Mouse (Mus musculus) hindbrain, embryonic 10.5 days (tissue): ENCODE measurements around the gene Glod4. TPM values are rescaled to one million over a fixed set of nuclear protein-coding genes. Genes with fewer than 3 reads are reported as not detected.

Source experiments
- DNase-seq: peaks from one replicate; pipeline ENCODE4 v3.0.0-alpha.2; 2017; ENCODE audit warnings: low spot score
- H3K27ac ChIP-seq: fragments of 300-500 bp; sonication (generic); 2 replicates; pipeline ENCODE4 v1.5.1; 2016; ENCODE audit warnings: mild to moderate bottlenecking, moderate library complexity
- H3K27me3 ChIP-seq: fragments of 300-500 bp; sonication (generic); 2 replicates; pipeline ENCODE4 v1.6.1; 2016; ENCODE audit warnings: mild to moderate bottlenecking; ENCODE audit not compliant: poor library complexity, insufficient read depth, severe bottlenecking
- H3K36me3 ChIP-seq: fragments of 300-500 bp; sonication (generic); 2 replicates; pipeline ENCODE4 v1.6.1; 2016; ENCODE audit warnings: mild to moderate bottlenecking, moderate library complexity
- H3K4me1 ChIP-seq: fragments of 300-500 bp; sonication (generic); replicated peaks from 2 replicates; pipeline ENCODE4 v1.6.1; 2016; ENCODE audit warnings: mild to moderate bottlenecking
- H3K4me3 ChIP-seq: fragments of 300-500 bp; sonication (generic); 2 replicates; pipeline ENCODE4 v1.5.1; 2016; ENCODE audit warnings: mild to moderate bottlenecking, moderate library complexity
- H3K9me3 ChIP-seq: fragments of 300-500 bp; sonication (generic); 2 replicates; pipeline ENCODE4 v1.6.1; 2016; ENCODE audit warnings: mild to moderate bottlenecking, moderate library complexity
- WGBS: fragments of 180-500 bp; shearing (Covaris S2); methylation state at CpG from one replicate; pipeline ENCODE4 v1.1.7; 2016; 5-methylcytosine and 5-hydroxymethylcytosine counted together
- polyA plus RNA-seq: library from polyadenylated mRNA; unstranded; fragments of >200 nt; fragmentation: Nextera tagmentation; extraction: Ambion mirVana; gene quantifications from 2 replicates; pipeline ENCODE4 v1.2.1, GENCODE M21; 2016

The Glod4 gene
- 126 and 130 TPM in 2 replicates for polyA plus RNA-seq

GRCm38 (mm10) chr11:76242901-76243810 lies at the start of gene Glod4, which contains the start of gene Mrm3:
TSS of gene Glod4 (minus strand) at chr11:76243725.
TSS of gene Mrm3 (plus strand) at chr11:76243715.
- no peaks in the 10 kb centered on the region for H3K9me3 ChIP-seq
- peak within 1 kb of the TSS; percentile 94 for H3K4me3 ChIP-seq
- peak within 1 kb of the TSS; percentile 89 for H3K27ac ChIP-seq
- H3K27me3 ChIP-seq, result no peaks in the 10 kb centered on the region
- peak; percentile 93 for DNase-seq
- H3K4me1 ChIP-seq, result peaks cover 26% of the 10 kb centered on the region
- under 1% methylated on average over 61 of the region's 61 CpGs for WGBS
- H3K36me3 ChIP-seq, result peaks cover 42% of the 10 kb centered on the region

- no peaks in the 10 kb centered on the region for H3K36me3 ChIP-seq
- WGBS, result 73% methylated on average over 6 of the region's 6 CpGs
- H3K9me3 ChIP-seq, result no peaks in the 10 kb centered on the region
- H3K4me3 ChIP-seq, result no peak overlapping the region
- peak overlapping the region; percentile 73 for H3K27ac ChIP-seq
- H3K27me3 ChIP-seq, result no peaks in the 10 kb centered on the region
- DNase-seq, result no peak
- H3K4me1 ChIP-seq, result peaks cover 90% of the 10 kb centered on the region
Observed at GRCm38 (mm10) chr11:76292831-76293230, 49.3 kb upstream of the Glod4 start.

- H3K27me3 ChIP-seq, result no peaks in the 10 kb centered on the region
- no peak for DNase-seq
- no peak overlapping the region for H3K4me3 ChIP-seq
- no peaks in the 10 kb centered on the region for H3K9me3 ChIP-seq
- 85% methylated on average over 15 of the region's 15 CpGs for WGBS
- H3K27ac ChIP-seq, result peak overlapping the region; percentile 73
- H3K4me1 ChIP-seq, result peaks cover 90% of the 10 kb centered on the region
- no peaks in the 10 kb centered on the region for H3K36me3 ChIP-seq
Observed at GRCm38 (mm10) chr11:76292398-76292797, 48.9 kb upstream of the Glod4 start.

GRCm38 (mm10) chr11:76291960-76292359 lies 48.4 kb upstream of the Glod4 start:
- DNase-seq, result no peak
- Histone ChIP-seq H3K4me3 (no peak overlapping the region), H3K27ac (peak overlapping the region; percentile 73), H3K27me3 (no peaks in the 10 kb centered on the region), H3K36me3 (no peaks in the 10 kb centered on the region), H3K4me1 (peaks cover 90% of the 10 kb centered on the region), H3K9me3 (no peaks in the 10 kb centered on the region)
- WGBS, result 84% methylated on average over 4 of the region's 4 CpGs

- WGBS, result 39% methylated on average over 11 of the region's 11 CpGs
Observed at GRCm38 (mm10) chr11:76290367-76290766, 46.8 kb upstream of the Glod4 start.

GRCm38 (mm10) chr11:76288645-76289044 lies 45.1 kb upstream of the Glod4 start:
- Histone ChIP-seq H3K4me1 (peaks cover 79% of the 10 kb centered on the region), H3K27ac (peak overlapping the region; percentile 86), H3K9me3 (no peaks in the 10 kb centered on the region), H3K36me3 (peaks cover under 1% of the 10 kb centered on the region; the same call in 1 of the 2 replicates), H3K4me3 (no peak overlapping the region), H3K27me3 (no peaks in the 10 kb centered on the region)
- WGBS, result 78% methylated on average over 6 of the region's 6 CpGs
- DNase-seq, result no peak

More at GRCm38 (mm10) chr11:76290367-76290766, 46.8 kb upstream of the Glod4 start:
- no peaks in the 10 kb centered on the region for H3K9me3 ChIP-seq
- peak overlapping the region; percentile 86 for H3K27ac ChIP-seq
- H3K36me3 ChIP-seq, result no peaks in the 10 kb centered on the region
- DNase-seq, result peak; percentile 65
- no peaks in the 10 kb centered on the region for H3K27me3 ChIP-seq
- no peak overlapping the region for H3K4me3 ChIP-seq
- peaks cover 95% of the 10 kb centered on the region for H3K4me1 ChIP-seq

GRCm38 (mm10) chr11:76287301-76287700 lies 43.8 kb upstream of the Glod4 start:
- no peak for DNase-seq
- H3K4me1 ChIP-seq, result peaks cover 65% of the 10 kb centered on the region
- 38% methylated on average over 10 of the region's 10 CpGs for WGBS
- peaks cover 4% of the 10 kb centered on the region; the same call in 1 of the 2 replicates for H3K36me3 ChIP-seq
- no peak overlapping the region for H3K4me3 ChIP-seq
- peak overlapping the region; percentile 66 for H3K27ac ChIP-seq
- no peaks in the 10 kb centered on the region for H3K9me3 ChIP-seq
- no peaks in the 10 kb centered on the region for H3K27me3 ChIP-seq

GRCm38 (mm10) chr11:76286534-76287126 lies 43.1 kb upstream of the Glod4 start:
- Histone ChIP-seq H3K9me3 (no peaks in the 10 kb centered on the region), H3K4me1 (peaks cover 60% of the 10 kb centered on the region), H3K27ac (peak overlapping the region; percentile 66), H3K27me3 (no peaks in the 10 kb centered on the region), H3K36me3 (peaks cover 4% of the 10 kb centered on the region; the same call in 1 of the 2 replicates), H3K4me3 (no peak overlapping the region)
- 70% methylated on average over 10 of the region's 10 CpGs for WGBS
- DNase-seq, result no peak

GRCm38 (mm10) chr11:76285431-76286075 lies 42.0 kb upstream of the Glod4 start:
- peak overlapping the region; percentile 9; the same call in 1 of the 2 replicates for H3K27ac ChIP-seq
- H3K4me1 ChIP-seq, result peaks cover 53% of the 10 kb centered on the region
- H3K9me3 ChIP-seq, result no peaks in the 10 kb centered on the region
- 66% methylated on average over 7 of the region's 7 CpGs for WGBS
- H3K4me3 ChIP-seq, result no peak overlapping the region
- H3K36me3 ChIP-seq, result peaks cover 4% of the 10 kb centered on the region; the same call in 1 of the 2 replicates
- H3K27me3 ChIP-seq, result no peaks in the 10 kb centered on the region
- DNase-seq, result no peak

GRCm38 (mm10) chr11:76283841-76284240 lies 40.3 kb upstream of the Glod4 start:
- Histone ChIP-seq H3K36me3 (peaks cover 4% of the 10 kb centered on the region; the same call in 1 of the 2 replicates), H3K4me1 (peaks cover 50% of the 10 kb centered on the region)
- WGBS, result 95% methylated on average over 6 of the region's 6 CpGs

GRCm38 (mm10) chr11:76279971-76280370 lies 36.4 kb upstream of the Glod4 start:
- peaks cover 15% of the 10 kb centered on the region for H3K4me1 ChIP-seq
- peak overlapping the region; percentile 42; the same call in 1 of the 2 replicates for H3K27ac ChIP-seq
- WGBS, result 61% methylated on average over 2 of the region's 2 CpGs
- no peaks in the 10 kb centered on the region for H3K27me3 ChIP-seq
- no peak overlapping the region for H3K4me3 ChIP-seq
- no peak for DNase-seq
- peaks cover 19% of the 10 kb centered on the region for H3K36me3 ChIP-seq
- no peaks in the 10 kb centered on the region for H3K9me3 ChIP-seq

More at GRCm38 (mm10) chr11:76283841-76284240, 40.3 kb upstream of the Glod4 start:
- H3K9me3 ChIP-seq, result no peaks in the 10 kb centered on the region
- no peaks in the 10 kb centered on the region for H3K27me3 ChIP-seq
- H3K4me3 ChIP-seq, result no peak overlapping the region
- no peak for DNase-seq
- H3K27ac ChIP-seq, result no peak overlapping the region
